Mouse (Mus musculus) embryonic facial prominence, embryonic 13.5 days (tissue): ENCODE data around the gene Tec. TPM values are rescaled to one million over a fixed set of nuclear protein-coding genes. Genes with fewer than 3 reads are reported as not detected.

ENCODE experiments used
- ATAC-seq: fragments of 200-750 bp; cut with Nextera tagmentation; 2 replicates; pipeline ENCODE4 v1.8.0; 2017; ENCODE audit warnings: low read depth; ENCODE audit not compliant: insufficient number of reproducible peaks, insufficient read depth, low FRiP score, low TSS enrichment
- H3K27ac ChIP-seq: fragments of 300-500 bp; sonication (generic); 2 replicates; pipeline ENCODE4 v1.5.1; 2015; ENCODE audit warnings: moderate library complexity, mild to moderate bottlenecking, inconsistent platforms
- H3K27me3 ChIP-seq: fragments of 300-500 bp; sonication (generic); 2 replicates; pipeline ENCODE4 v1.6.1; 2015; ENCODE audit warnings: mild to moderate bottlenecking, inconsistent platforms
- H3K36me3 ChIP-seq: fragments of 300-500 bp; sonication (generic); 2 replicates; pipeline ENCODE4 v1.6.1; 2015; ENCODE audit warnings: mild to moderate bottlenecking, inconsistent platforms
- H3K4me1 ChIP-seq: fragments of 300-500 bp; sonication (generic); 2 replicates; pipeline ENCODE4 v1.6.1; 2015; ENCODE audit warnings: inconsistent platforms
- H3K4me2 ChIP-seq: fragments of 300-500 bp; sonication (generic); 2 replicates; pipeline ENCODE4 v1.6.1; 2015; ENCODE audit warnings: moderate library complexity, mild to moderate bottlenecking, inconsistent platforms
- H3K4me3 ChIP-seq: fragments of 300-500 bp; sonication (generic); 2 replicates; pipeline ENCODE4 v1.5.1; 2015; ENCODE audit warnings: mild to moderate bottlenecking, inconsistent platforms
- H3K9ac ChIP-seq: fragments of 300-500 bp; sonication (generic); 2 replicates; pipeline ENCODE4 v1.6.1; 2015; ENCODE audit warnings: mild to moderate bottlenecking, inconsistent platforms
- H3K9me3 ChIP-seq: fragments of 300-500 bp; sonication (generic); 2 replicates; pipeline ENCODE4 v1.6.1; 2016; ENCODE audit warnings: inconsistent platforms
- WGBS: fragments of 180-500 bp; shearing (Covaris S2); methylation state at CpG from one replicate; pipeline ENCODE4 v1.1.7; 2015; ENCODE audit warnings: mixed read lengths; 5-methylcytosine and 5-hydroxymethylcytosine counted together
- polyA plus RNA-seq: library from polyadenylated mRNA; unstranded; fragments of >200 nt; fragmentation: Nextera tagmentation; extraction: Ambion mirVana; gene quantifications from 2 replicates; pipeline ENCODE4 v1.2.1, GENCODE M21; 2015

Gene Tec
- polyA plus RNA-seq, 1 experiment from 2014 or later = 4.1 TPM

DNA sequence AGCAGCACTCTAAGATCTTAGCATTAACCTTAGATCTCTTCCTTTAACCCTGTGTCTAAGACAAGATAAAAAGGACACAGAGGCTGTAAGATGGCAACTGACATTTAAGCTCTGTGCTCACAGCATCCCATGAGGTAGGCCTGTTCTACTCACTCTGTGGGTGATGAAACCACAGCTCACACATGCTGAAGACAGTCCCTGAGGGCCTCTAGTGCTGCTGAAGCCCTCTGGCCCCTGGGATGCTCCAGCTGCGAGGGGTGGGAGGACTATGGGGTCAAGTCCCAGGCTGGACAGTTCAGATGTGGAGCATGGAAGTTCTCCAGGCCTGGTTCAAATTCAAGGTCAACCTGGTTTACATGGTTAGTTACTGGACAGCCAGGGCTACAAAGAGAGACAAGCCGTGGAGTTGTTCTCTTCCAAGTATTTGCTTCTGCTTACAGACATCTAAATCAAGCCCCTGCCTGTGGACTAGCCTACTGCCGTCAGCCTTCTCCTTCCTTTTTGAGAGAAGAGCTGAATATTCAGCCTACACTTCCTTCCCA, 74.9 kb downstream of the Tec start:
- 75% methylated on average over 3 of the region's 3 CpGs for WGBS
- Histone ChIP-seq H3K9ac (no peak overlapping the region), H3K27ac (no peak overlapping the region), H3K9me3 (no peaks in the 10 kb centered on the region), H3K27me3 (no peaks in the 10 kb centered on the region), H3K4me3 (no peak overlapping the region), H3K36me3 (no peaks in the 10 kb centered on the region), H3K4me1 (no peaks in the 10 kb centered on the region; the same call in 1 of the 2 replicates), H3K4me2 (no peak overlapping the region)
- no peak for ATAC-seq

DNA sequence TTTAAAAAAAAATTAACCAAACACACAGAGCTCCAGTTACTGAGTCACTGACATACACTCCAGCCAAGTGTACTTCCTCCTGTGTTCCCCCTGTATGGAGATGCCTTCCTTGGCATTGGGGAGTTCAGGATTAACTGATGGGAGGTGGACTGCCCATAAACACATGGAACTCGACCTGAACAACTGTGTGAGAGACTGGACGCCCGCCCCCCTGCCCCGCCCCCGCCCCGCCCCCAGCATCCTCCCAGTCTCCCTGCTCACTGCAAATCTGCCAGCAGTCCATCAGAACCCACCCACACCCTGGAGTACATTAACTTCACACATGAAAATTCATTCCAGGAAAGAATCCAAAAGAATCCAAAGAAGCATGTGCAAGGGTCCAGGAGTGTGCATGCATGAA, 76.5 kb downstream of the Tec start:
- Histone ChIP-seq H3K36me3 (no peaks in the 10 kb centered on the region), H3K4me1 (no peaks in the 10 kb centered on the region; the same call in 1 of the 2 replicates), H3K9me3 (no peaks in the 10 kb centered on the region), H3K27me3 (no peaks in the 10 kb centered on the region), H3K4me2 (no peak overlapping the region), H3K9ac (no peak overlapping the region), H3K27ac (no peak overlapping the region), H3K4me3 (no peak overlapping the region)
- no peak for ATAC-seq
- WGBS = 27% methylated on average over 6 of the region's 6 CpGs

DNA sequence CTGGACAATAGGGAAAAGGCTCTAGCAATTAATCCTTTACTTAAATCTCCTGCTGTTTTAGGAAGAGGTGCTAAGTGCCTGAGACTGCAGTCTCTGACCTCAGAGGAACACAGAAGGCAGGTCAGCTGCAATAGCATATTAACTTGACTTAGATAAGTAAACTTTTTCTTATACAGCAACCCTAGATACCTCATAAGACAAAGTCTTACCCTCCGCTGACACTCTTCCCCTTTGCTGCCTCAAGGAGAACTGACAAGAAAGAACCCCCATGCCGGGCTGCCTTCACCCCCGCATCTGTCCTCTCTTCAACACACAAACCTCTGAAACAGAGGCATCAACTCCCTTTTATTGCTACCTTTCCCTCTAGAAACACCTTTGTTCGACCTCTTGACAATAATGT, 76.9 kb downstream of the Tec start:
- WGBS = 71% methylated on average over 4 of the region's 4 CpGs
- no peaks in the 10 kb centered on the region for H3K9me3 ChIP-seq
- no peak overlapping the region for H3K27ac ChIP-seq
- no peaks in the 10 kb centered on the region for H3K36me3 ChIP-seq
- H3K4me3 ChIP-seq = no peak overlapping the region
- H3K4me1 ChIP-seq = no peaks in the 10 kb centered on the region; the same call in 1 of the 2 replicates
- H3K27me3 ChIP-seq = no peaks in the 10 kb centered on the region
- no peak overlapping the region for H3K4me2 ChIP-seq
- no peak for ATAC-seq
- no peak overlapping the region for H3K9ac ChIP-seq

DNA sequence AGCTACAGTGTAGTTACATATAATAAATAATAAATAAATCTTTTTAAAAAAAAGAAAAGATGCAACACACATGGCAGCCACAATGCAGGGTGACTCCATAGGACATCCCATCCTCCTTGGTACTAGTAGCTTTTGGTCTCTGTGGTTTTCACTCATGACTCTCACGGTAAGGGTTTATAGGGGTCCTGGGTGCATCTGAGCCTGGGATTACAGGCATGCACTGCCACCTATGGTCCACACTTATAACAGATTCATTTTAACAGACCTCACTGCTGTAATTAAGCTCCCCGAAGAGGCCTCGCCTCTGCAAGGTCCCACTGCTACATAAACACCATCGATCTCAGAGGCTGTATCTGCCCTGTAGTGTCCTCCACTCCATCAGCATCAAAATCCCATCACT, 82.8 kb downstream of the Tec start:
- no peaks in the 10 kb centered on the region for H3K4me1 ChIP-seq
- H3K27ac ChIP-seq = no peak overlapping the region
- WGBS = 67% methylated on average over 4 of the region's 4 CpGs
- no peak for ATAC-seq
- no peaks in the 10 kb centered on the region for H3K36me3 ChIP-seq
- H3K9ac ChIP-seq = no peak overlapping the region
- H3K4me2 ChIP-seq = no peak overlapping the region
- no peaks in the 10 kb centered on the region for H3K27me3 ChIP-seq
- H3K9me3 ChIP-seq = no peaks in the 10 kb centered on the region
- no peak overlapping the region for H3K4me3 ChIP-seq

DNA sequence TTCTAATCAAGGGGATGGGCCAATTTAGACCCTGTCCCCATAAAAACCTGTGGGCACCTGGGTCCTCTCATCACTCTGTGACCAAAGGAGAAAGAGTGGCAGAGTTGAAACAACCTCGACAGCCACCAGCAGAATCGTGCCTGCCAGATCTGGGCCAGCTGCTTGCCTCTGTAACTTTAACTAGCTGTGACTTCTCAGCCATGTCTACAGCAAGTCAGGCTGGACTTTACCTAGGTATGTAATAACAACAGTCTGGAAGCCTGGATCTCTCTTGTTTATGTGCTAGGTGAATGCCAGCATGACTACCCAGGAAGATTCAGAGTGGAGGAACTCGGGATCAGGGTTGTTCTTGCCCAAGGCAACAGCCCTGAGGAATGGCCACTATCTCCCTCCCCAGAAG, 83.6 kb downstream of the Tec start:
- Histone ChIP-seq H3K36me3 (no peaks in the 10 kb centered on the region), H3K4me2 (no peak overlapping the region), H3K4me3 (no peak overlapping the region), H3K27me3 (no peaks in the 10 kb centered on the region), H3K9ac (no peak overlapping the region), H3K27ac (no peak overlapping the region), H3K4me1 (no peaks in the 10 kb centered on the region), H3K9me3 (no peaks in the 10 kb centered on the region)
- ATAC-seq = no peak
- WGBS = 71% methylated on average over 3 of the region's 3 CpGs

DNA sequence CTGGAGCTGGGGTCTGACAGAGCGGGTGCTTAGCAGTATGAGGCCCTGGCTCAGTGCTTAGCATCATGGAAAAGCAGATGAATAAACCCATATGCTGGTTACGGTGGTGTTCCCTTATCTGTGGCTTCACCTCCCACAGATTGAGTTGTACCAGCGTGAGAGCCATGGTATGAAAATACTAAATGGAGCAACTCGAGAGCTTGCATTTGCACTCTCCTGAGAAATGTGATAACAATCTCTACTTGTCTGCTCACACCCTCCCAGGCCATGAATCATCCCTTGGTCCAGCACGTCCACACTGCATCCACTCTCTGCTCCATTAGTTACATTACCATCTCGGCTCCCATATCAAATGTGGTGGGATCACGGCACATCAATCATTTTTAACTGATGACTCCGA, 84.3 kb downstream of the Tec start:
- no peaks in the 10 kb centered on the region for H3K27me3 ChIP-seq
- H3K27ac ChIP-seq = no peak overlapping the region
- WGBS = 83% methylated on average over 8 of the region's 8 CpGs
- no peaks in the 10 kb centered on the region for H3K4me1 ChIP-seq
- H3K4me2 ChIP-seq = no peak overlapping the region
- H3K9ac ChIP-seq = no peak overlapping the region
- no peaks in the 10 kb centered on the region for H3K36me3 ChIP-seq
- no peaks in the 10 kb centered on the region for H3K9me3 ChIP-seq
- no peak overlapping the region for H3K4me3 ChIP-seq
- no peak for ATAC-seq

DNA sequence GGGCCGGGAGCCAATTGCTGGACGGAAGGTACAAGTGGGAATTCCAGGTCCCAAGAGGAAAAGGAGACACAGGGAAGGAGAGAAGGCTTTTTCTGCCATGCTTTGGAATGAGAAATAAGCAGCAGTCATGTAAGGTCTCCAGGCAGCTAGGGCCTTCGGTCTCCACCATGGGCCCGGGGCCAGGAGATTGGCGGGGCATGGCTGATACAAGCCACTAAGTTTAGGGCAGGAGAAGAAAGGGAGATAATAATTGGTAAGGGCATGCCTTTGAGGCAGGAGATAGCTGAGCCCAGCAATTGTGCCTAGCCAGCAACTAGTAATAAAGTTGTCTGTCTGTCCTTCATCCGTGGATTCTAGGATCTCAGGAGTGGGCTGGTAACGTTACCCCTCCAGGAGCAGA, 85.2 kb downstream of the Tec start:
- Histone ChIP-seq H3K36me3 (no peaks in the 10 kb centered on the region), H3K4me2 (no peak overlapping the region), H3K9ac (no peak overlapping the region), H3K4me1 (no peaks in the 10 kb centered on the region), H3K27ac (no peak overlapping the region), H3K27me3 (no peaks in the 10 kb centered on the region), H3K4me3 (no peak overlapping the region), H3K9me3 (no peaks in the 10 kb centered on the region)
- 91% methylated on average over 7 of the region's 7 CpGs for WGBS
- no peak for ATAC-seq

DNA sequence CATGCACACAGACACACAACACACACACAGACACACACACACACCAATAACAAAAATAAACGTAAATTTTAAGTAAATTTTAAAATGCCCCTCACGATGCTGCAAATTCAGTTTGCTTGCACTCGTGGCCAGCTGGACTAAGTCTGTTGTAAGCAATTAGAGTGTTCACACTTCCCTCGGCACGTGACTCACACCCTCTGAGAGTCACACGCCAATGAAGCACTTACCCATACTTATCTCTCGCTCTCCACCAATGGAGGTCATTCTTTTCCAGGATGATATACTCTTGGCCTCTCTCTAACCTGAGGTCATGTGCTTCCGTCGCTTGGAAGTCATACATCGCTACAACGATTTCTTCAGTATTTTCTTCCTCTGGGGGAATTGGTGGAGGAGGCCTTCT, 86.5 kb downstream of the Tec start:
- Histone ChIP-seq H3K4me1 (no peaks in the 10 kb centered on the region), H3K36me3 (no peaks in the 10 kb centered on the region), H3K27ac (no peak overlapping the region), H3K9me3 (no peaks in the 10 kb centered on the region), H3K27me3 (no peaks in the 10 kb centered on the region), H3K9ac (no peak overlapping the region), H3K4me2 (no peak overlapping the region), H3K4me3 (no peak overlapping the region)
- no peak for ATAC-seq
- WGBS = 85% methylated on average over 11 of the region's 11 CpGs

DNA sequence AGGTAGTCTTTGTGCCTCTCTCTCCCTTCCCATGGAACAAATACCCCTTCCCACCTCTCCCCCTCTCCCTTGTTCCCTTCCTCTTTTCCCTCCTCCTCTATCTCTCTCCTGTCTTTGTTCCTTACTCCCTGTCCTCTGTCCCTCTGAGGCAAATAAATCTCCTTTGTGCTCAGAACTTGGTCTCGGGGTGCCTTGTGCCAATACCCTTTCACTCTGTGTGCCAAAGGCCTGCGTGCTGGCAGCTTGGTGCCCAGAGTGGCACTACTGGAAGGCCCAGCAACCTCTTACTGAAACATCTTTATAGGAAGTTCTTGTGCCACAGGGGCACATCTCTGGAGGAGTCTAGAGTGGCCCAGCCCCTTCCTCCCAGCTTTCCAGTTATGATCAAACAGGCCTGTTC, 91.7 kb downstream of the Tec start:
- H3K4me1 ChIP-seq = no peaks in the 10 kb centered on the region
- no peak overlapping the region for H3K9ac ChIP-seq
- 88% methylated on average over 2 of the region's 2 CpGs for WGBS
- no peak for ATAC-seq
- no peaks in the 10 kb centered on the region for H3K9me3 ChIP-seq
- no peak overlapping the region for H3K27ac ChIP-seq
- no peak overlapping the region for H3K4me3 ChIP-seq
- H3K4me2 ChIP-seq = no peak overlapping the region
- H3K27me3 ChIP-seq = no peaks in the 10 kb centered on the region
- H3K36me3 ChIP-seq = no peaks in the 10 kb centered on the region

DNA sequence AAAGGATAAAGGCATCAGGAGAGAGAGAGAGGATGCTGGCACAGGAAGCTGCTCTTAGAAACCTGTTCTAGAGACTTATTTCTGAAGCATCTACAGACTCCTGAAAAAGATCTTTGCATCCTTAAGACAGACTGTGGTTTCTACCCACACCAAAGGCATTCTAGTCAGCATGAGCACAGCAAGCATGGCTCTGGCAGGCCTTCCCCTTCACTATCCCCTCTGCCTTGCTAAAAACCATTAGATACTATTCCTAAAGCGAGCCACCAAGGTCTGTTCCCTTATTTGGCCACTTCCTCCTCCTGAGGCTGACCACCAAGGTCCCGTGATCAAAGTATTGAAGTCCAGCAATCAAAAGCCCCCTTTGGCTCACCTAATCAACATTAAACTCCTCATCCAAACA, 92.2 kb downstream of the Tec start:
- Histone ChIP-seq H3K27me3 (no peaks in the 10 kb centered on the region), H3K4me3 (no peak overlapping the region), H3K36me3 (no peaks in the 10 kb centered on the region), H3K4me2 (no peak overlapping the region), H3K4me1 (0 out of 2 replicates have a peak, but pooled peaks cover 2% of the 10 kb centered on the region), H3K27ac (no peak overlapping the region), H3K9me3 (no peaks in the 10 kb centered on the region), H3K9ac (no peak overlapping the region)
- WGBS = 76% methylated on average over 2 of the region's 2 CpGs
- ATAC-seq = no peak

DNA sequence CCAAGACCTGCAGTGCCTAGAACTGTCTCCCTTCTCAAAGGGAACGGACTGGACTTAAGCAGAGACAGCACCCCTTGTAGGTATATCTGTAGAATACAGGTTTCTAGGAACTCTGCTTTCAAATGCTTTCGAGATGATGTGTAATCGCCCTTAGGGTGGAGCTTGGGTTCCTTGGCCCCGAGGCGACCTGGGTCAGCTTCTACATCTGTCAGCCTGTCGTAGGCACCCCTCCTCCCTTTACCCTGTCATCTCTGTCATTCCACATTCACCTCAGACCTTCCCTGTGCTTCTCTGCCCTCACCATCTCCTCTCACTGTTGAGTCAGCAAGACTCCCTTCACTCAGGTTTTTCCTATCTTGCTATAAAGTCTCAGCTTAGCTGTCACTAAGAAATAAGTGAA, 98.4 kb downstream of the Tec start:
- Histone ChIP-seq H3K9me3 (no peaks in the 10 kb centered on the region), H3K36me3 (no peaks in the 10 kb centered on the region), H3K27ac (no peak overlapping the region; the same call in 1 of the 2 replicates), H3K4me3 (no peak overlapping the region), H3K4me2 (no peak overlapping the region), H3K4me1 (peaks cover 2% of the 10 kb centered on the region; the same call in 1 of the 2 replicates), H3K9ac (no peak overlapping the region), H3K27me3 (no peaks in the 10 kb centered on the region)
- WGBS = 61% methylated on average over 6 of the region's 6 CpGs
- ATAC-seq = no peak

DNA sequence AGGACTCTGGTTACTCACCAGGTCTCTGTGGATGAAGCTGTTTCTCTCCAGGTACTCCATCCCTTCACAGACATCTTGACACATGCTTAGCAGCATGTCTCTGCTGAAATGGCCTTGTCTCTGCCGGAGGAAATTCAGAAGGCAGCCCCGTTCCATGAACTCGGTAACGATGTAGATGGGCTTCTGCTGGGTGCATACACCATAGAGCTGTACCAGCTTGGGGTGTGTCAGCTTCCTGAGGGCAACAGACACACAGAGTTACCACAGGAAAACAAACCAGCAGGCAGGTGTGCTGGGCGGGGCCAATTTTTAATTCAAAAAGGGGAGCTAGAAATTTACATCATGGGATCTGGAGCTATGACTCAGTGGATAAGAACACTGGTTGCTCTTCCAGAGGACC, 104.7 kb downstream of the Tec start:
- Histone ChIP-seq H3K9ac (no peak overlapping the region), H3K4me1 (peaks cover 5% of the 10 kb centered on the region; the same call in 1 of the 2 replicates), H3K27ac (no peak overlapping the region), H3K36me3 (no peaks in the 10 kb centered on the region), H3K9me3 (no peaks in the 10 kb centered on the region), H3K4me2 (no peak overlapping the region), H3K27me3 (no peaks in the 10 kb centered on the region), H3K4me3 (no peak overlapping the region)
- WGBS = 89% methylated on average over 5 of the region's 5 CpGs
- no peak for ATAC-seq

DNA sequence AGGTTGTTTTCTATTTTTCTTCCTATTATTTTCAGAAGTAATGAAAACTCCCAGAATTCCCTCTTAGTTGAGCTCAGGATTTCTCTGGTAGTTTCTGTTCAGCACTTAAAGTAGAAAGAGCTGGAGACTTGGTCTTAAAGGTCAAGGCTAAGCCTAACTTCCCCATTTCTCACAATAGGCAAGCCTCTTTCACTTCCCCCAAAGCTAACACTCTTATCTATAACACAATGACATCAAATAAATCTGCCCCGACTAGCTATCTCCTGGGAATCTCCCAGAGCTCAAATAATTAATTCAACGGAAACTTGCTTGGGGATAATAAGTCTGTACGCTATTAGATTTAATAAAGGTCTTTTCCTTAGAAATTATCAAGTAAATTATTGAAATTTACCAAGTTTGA, 105.3 kb downstream of the Tec start:
- Histone ChIP-seq H3K27me3 (no peaks in the 10 kb centered on the region), H3K4me2 (no peak overlapping the region), H3K9me3 (no peaks in the 10 kb centered on the region), H3K4me3 (no peak overlapping the region), H3K4me1 (peaks cover 8% of the 10 kb centered on the region), H3K36me3 (no peaks in the 10 kb centered on the region), H3K9ac (no peak overlapping the region), H3K27ac (no peak overlapping the region)
- ATAC-seq = no peak
- 72% methylated on average over 3 of the region's 3 CpGs for WGBS
